Mouse (Mus musculus) C2C12 (cell line): ENCODE results near the gene Pold1.

Experiments
- CTCF ChIP-seq: IDR thresholded peaks from one replicate; pipeline ENCODE4 v1.5.1; 2011; ENCODE audit not compliant: control insufficient read depth, insufficient read depth, insufficient read length
- FOSL1 ChIP-seq: IDR thresholded peaks from one replicate; pipeline ENCODE4 v1.8.0; 2011; ENCODE audit warnings: mild to moderate bottlenecking, low read length; ENCODE audit not compliant: poor library complexity, insufficient read depth, severe bottlenecking
- MAX ChIP-seq: IDR thresholded peaks from one replicate; pipeline ENCODE4 v1.6.1; 2011; ENCODE audit warnings: mild to moderate bottlenecking, control low read depth
- MYOD1 ChIP-seq: IDR thresholded peaks from one replicate; pipeline ENCODE4 v1.6.1; 2011; ENCODE audit warnings: low read depth; ENCODE audit not compliant: control insufficient read depth, insufficient read length
- MYOG ChIP-seq: IDR thresholded peaks from one replicate; pipeline ENCODE4 v1.6.1; 2011; ENCODE audit not compliant: control insufficient read depth, insufficient read length; ENCODE audit errors: extremely low read depth
- USF1 ChIP-seq: IDR thresholded peaks from one replicate; pipeline ENCODE4 v1.6.1; 2011; ENCODE audit warnings: low read depth, mild to moderate bottlenecking, control low read depth, moderate library complexity

DNA sequence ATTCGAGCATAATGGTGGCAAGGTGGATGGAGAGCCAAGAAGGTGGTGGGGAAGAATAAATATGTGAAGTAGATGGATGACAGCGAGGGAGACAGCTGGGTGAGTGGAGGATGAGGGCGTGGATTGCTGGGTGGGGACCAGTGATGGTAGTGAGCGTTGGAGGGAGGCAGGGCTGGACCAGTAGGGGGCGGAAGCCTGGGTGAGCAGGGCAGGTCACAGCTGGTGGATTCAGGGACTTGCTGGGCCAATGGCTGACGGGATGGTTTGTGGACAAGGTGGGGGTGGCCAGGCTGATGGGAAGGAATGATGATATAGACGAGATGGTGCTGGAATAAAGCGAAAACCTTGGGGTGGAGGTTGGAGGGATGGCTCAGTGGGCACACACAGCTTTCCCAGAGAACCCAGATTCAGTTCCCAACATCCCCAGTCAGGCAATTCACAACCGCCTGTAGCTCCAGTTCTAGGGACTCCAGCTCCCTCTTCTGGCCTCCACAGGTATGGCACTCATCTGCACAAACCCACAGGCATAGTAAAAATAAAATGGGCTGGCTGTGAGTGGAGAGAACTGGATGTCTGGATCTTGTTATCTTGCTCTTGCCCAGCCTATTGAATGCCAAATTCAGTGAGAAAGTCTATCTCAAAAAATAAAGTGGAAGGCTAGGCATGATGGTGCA, 29.3 kb downstream of the Pold1 start:
- TF ChIP-seq CTCF: no peak
- TF ChIP-seq USF1: no peak
- no peak for TF ChIP-seq FOSL1
- TF ChIP-seq MAX: no peak
- no peak for TF ChIP-seq MYOD1
- no peak for TF ChIP-seq MYOG
